Mouse (Mus musculus) heart, embryonic 11.5 days (tissue): Measurements from ENCODE around the gene Alkbh6. TPM values are rescaled to one million over a fixed set of nuclear protein-coding genes. Genes with fewer than 3 reads are reported as not detected.

Source experiments
- ATAC-seq: fragments of 200-750 bp; cut with Nextera tagmentation; replicated peaks from 2 replicates; pipeline ENCODE4 v1.8.0; 2017; ENCODE audit warnings: moderate library complexity; ENCODE audit not compliant: insufficient number of reproducible peaks, low FRiP score, low TSS enrichment
- H3K27ac ChIP-seq: fragments of 300-500 bp; sonication (generic); 2 replicates; pipeline ENCODE4 v1.5.1; 2014; ENCODE audit warnings: mild to moderate bottlenecking, low read depth, low read length
- H3K27me3 ChIP-seq: fragments of 300-500 bp; sonication (generic); 2 replicates; pipeline ENCODE4 v1.6.1; 2014; ENCODE audit warnings: mild to moderate bottlenecking, low read length, mixed read lengths; ENCODE audit not compliant: control insufficient read depth, insufficient read depth
- H3K36me3 ChIP-seq: fragments of 300-500 bp; sonication (generic); 2 replicates; pipeline ENCODE4 v1.6.1; 2014; ENCODE audit warnings: mild to moderate bottlenecking, low read length, moderate library complexity, mixed read lengths; ENCODE audit not compliant: control insufficient read depth, insufficient read depth
- H3K4me1 ChIP-seq: fragments of 300-500 bp; sonication (generic); 2 replicates; pipeline ENCODE4 v1.6.1; 2014; ENCODE audit warnings: low read length; ENCODE audit not compliant: control insufficient read depth, insufficient read depth
- H3K4me2 ChIP-seq: fragments of 300-500 bp; sonication (generic); 2 replicates; pipeline ENCODE4 v1.6.1; 2014; ENCODE audit warnings: mild to moderate bottlenecking, moderate library complexity
- H3K4me3 ChIP-seq: fragments of 300-500 bp; sonication (generic); 2 replicates; pipeline ENCODE4 v1.5.1; 2014; ENCODE audit warnings: low read depth, low read length
- H3K9ac ChIP-seq: fragments of 300-500 bp; sonication (generic); 2 replicates; pipeline ENCODE4 v1.6.1; 2014; ENCODE audit warnings: mild to moderate bottlenecking, low read depth, low read length, moderate library complexity
- H3K9me3 ChIP-seq: fragments of 300-500 bp; sonication (generic); replicated peaks from 2 replicates; pipeline ENCODE4 v1.6.1; 2016; ENCODE audit warnings: low read length; ENCODE audit not compliant: control insufficient read depth
- WGBS: fragments of 180-500 bp; shearing (Covaris S2); extraction: QIAGEN DNeasy Blood & Tissue Kit; methylation state at CpG from one replicate; pipeline ENCODE4 v1.1.7; 2014; ENCODE audit not compliant: insufficient replicate concordance; 5-methylcytosine and 5-hydroxymethylcytosine counted together
- polyA plus RNA-seq: library from polyadenylated mRNA; unstranded; fragments of >200 nt; fragmentation: Nextera tagmentation; extraction: Ambion mirVana; gene quantifications from 2 replicates; pipeline ENCODE4 v1.2.1, GENCODE M21; 2014

Gene Alkbh6
- polyA plus RNA-seq, 1 experiment from 2014 or later: 66.1 TPM

DNA sequence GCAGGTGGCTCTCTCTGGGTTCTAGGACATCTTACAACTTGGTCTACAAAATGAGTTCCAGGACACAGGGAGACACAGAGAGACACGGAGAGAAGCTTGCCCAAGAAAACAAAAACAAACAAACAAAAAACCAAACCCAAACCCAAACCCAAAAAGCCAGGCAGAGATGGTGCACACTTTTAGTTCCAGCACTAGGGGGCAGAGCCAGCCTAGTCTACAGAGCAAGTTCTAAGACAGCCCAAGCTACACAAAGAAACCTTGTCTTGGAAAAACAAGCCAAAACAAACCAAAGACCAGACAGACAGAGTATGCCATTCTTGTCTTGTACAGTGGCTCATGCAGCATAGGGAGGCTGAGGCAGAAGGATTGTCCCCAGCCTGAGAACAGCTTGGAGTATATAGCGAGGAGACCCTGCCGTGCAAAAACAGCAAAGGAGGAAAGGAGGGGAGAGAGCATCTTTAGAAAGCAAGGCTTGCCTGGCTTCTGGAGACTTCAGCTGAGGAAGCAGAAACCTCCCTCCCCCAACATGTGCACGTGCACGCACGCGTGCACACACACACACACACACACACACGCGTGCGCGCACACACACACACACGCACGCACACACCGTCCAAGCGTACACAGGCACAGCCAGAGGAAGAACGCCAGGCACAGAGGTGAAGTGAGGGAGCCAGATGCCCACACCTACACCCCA, 2.3 kb upstream of the Alkbh6 start:
- no peak for ATAC-seq
- Histone ChIP-seq H3K27me3 (no peaks in the 10 kb centered on the region), H3K4me3 (no peak overlapping the region), H3K36me3 (peaks cover 8% of the 10 kb centered on the region), H3K4me2 (no peak overlapping the region), H3K4me1 (peaks cover 8% of the 10 kb centered on the region), H3K9ac (no peak overlapping the region), H3K27ac (no peak overlapping the region), H3K9me3 (no peaks in the 10 kb centered on the region)
- 88% methylated on average over 16 of the region's 16 CpGs for WGBS

DNA sequence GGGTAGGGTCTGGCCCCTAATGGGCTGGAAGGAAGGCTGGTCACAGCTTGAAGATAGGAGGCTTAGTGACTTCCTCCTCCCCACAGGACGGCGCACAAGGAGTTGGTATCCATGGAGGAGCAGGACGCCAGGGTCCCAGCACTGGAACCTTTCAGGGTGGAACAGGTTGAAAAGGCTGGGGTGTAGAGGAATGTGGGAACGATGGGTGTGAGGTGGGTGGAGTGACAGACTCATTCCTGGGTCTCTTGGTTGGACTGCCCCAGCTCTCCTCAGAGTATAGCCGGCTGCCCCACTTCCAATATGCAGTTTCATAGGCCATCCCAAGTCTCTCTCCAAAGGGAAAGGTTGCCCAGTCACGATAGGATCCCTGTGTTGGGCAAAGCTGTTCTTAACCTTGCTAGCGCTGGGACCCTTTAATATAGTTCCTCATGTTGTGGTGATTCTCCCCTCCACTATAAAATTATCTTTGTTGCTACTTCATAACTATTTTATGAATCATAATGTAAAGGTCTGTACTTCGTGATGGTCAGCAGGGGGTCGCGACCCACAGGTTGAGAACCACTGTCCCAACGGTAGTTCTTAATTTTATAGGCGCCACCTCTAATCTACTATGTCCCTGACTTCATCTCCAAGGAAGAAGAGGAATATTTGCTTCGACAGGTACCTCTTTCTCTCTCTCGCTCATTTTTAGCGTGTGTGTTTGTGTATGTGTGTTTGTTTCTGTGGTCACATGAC, 1.0 kb downstream of the Alkbh6 start:
- WGBS: 58% methylated on average over 15 of the region's 15 CpGs
- Histone ChIP-seq H3K36me3 (0 out of 2 replicates have a peak, but pooled peaks cover 3% of the 10 kb centered on the region), H3K4me2 (peak overlapping the region; percentile 86), H3K9me3 (no peaks in the 10 kb centered on the region), H3K27ac (0 out of 2 replicates have a peak overlapping the region, but pooled peaks have one; percentile 31), H3K27me3 (no peaks in the 10 kb centered on the region), H3K4me3 (peak overlapping the region; percentile 62), H3K9ac (peak overlapping the region; percentile 65), H3K4me1 (peaks cover 11% of the 10 kb centered on the region)
- ATAC-seq: no peak

DNA sequence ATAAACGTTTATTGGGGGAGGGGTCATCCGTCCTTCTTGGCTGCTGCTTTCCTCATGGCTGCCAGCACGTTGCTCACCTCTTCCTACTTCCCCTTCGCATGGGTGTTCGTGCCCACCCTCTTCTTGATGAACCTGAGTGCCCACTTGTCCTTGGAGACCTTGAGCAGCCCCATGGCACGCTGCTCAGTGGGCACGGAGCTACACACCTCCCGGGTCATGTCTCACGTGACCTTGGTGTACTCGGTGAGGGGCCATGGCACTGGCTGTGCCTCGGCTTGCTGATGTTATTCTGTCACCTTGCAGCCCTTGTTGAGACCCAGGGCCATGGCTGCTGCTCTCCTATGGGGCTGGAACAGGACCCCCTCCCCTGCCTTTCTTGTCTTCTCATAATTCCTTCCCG, 1.6 kb downstream of the Alkbh6 start:
- Histone ChIP-seq H3K9me3 (no peaks in the 10 kb centered on the region), H3K9ac (no peak overlapping the region), H3K4me3 (no peak overlapping the region), H3K36me3 (0 out of 2 replicates have a peak, but pooled peaks cover 3% of the 10 kb centered on the region), H3K27me3 (no peaks in the 10 kb centered on the region), H3K27ac (no peak overlapping the region), H3K4me2 (no peak overlapping the region), H3K4me1 (peaks cover 15% of the 10 kb centered on the region)
- no peak for ATAC-seq
- WGBS: 86% methylated on average over 12 of the region's 12 CpGs

DNA sequence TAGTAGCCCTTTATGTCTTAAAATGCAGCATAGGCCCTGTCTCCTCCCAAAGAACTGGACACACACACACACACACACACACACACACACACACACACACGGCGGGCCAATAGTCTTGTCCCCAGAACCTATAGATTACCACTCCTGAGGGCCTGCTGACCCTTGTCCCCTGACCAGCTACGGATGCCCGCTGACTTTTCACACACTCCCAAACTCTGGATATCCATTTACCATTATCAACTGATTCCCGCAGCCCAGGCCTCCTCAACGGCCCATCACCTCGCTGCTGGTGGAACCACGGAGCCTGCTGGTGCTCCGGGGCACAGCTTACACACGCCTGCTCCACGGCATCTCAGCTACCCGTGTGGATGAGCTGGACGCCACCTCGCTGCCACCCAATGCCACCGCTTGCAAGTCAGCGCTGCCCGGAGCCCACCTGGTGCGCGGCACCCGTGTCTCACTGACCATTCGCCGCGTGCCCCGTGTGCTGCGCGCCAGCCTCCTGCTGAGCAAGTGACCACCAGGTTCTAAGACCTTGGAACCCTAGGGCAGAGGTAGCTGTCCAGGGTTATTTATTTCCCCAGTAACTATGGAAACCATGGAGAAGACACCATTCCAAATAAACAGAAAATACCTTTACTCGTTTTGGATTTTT, 5.3 kb downstream of the Alkbh6 start:
- 44% methylated on average over 27 of the region's 27 CpGs for WGBS
- Histone ChIP-seq H3K27ac (no peak overlapping the region), H3K27me3 (no peaks in the 10 kb centered on the region), H3K4me1 (peaks cover 12% of the 10 kb centered on the region), H3K9me3 (no peaks in the 10 kb centered on the region), H3K4me2 (no peak overlapping the region), H3K4me3 (no peak overlapping the region), H3K9ac (no peak overlapping the region), H3K36me3 (0 out of 2 replicates have a peak, but pooled peaks cover 3% of the 10 kb centered on the region)
- no peak for ATAC-seq

DNA sequence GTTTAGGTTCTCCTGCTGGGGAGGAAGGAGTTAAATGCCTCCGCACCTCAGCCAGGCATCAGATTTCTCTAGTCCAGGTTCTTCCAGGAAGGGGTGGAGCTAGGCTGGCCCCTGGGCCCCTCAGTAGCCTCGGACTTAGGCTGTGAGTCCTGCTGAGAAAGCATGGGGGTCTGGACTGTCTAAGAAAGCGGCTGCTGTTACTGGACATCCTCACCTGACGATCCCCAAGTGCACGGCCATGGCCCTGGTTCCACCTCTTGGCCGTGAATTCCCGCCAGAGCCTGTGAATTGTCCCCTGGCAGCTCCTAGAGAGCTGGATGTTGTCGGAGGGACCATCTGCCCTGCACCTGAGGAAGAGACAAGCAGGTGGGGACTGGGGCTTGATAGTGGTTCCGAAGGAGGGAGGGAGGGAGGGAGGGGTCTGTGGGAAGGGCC, 6.2 kb downstream of the Alkbh6 start, which contains the start of gene Syne4:
Gene Syne4 (plus strand): TSS at position 87 of the 435 bp plus-strand sequence.
- H3K4me3 ChIP-seq: peak within 1 kb of the TSS; percentile 42
- 0 out of 2 replicates have a peak, but pooled peaks have one; percentile 56 for ATAC-seq
- 0 out of 2 replicates have a peak, but pooled peaks cover 3% of the 10 kb centered on the region for H3K36me3 ChIP-seq
- H3K27me3 ChIP-seq: no peaks in the 10 kb centered on the region
- no peaks in the 10 kb centered on the region for H3K9me3 ChIP-seq
- no peak within 1 kb of the TSS; the same call in 1 of the 2 replicates for H3K27ac ChIP-seq
- 1% methylated on average over 9 of the region's 9 CpGs for WGBS
- peak within 1 kb of the TSS; percentile 62 for H3K9ac ChIP-seq
- H3K4me1 ChIP-seq: peaks cover 7% of the 10 kb centered on the region
- H3K4me2 ChIP-seq: peak within 1 kb of the TSS; percentile 62

DNA sequence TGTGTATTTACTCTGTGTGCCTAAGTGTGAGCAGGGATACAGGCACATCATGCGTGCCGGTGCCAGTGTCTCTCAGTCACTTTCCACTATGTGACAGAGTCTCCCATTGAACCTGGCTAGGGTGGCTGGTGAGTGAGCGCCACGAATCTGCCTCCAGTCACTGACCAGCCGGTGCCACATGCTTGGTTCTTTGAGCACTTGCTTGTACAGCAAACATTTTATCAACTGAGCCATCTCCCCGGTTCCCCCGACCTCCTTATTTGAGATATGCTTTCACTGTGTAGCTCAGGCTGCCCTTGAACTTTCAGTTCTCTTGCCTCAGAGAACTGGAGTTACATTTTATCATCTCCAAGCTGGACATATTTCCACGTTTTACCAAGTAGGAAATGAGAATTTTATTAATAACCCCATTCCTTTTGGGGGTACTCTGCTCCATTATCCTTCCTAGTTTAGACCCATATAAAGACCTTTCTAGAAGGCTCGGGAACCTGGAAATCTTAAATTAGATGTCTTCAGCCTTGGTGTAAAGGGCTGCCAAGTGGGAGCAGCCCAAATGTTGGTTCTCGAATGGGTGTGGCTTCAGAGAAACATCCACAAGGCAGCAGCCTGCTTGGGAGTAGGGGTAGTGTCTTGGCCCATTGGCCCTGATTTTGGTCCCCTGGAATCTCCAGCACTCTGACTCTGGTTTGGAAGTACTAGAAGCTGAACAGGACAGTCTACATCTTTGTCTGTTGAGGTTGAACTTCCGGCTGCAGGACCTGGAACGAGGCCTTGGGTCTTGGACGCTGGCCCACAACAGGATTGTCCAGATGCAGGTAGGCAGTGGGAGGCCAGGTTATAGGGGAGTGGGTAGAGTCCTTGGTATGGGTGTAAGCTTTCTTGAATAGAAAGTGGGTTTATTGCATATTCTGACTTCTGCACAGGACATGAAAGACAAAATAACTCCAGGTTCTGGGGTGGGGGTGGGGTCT, 7.3 kb downstream of the Alkbh6 start:
- H3K9ac ChIP-seq: peak overlapping the region; percentile 62
- no peaks in the 10 kb centered on the region for H3K27me3 ChIP-seq
- H3K4me3 ChIP-seq: peak overlapping the region; percentile 42
- 71% methylated on average over 13 of the region's 13 CpGs for WGBS
- H3K4me2 ChIP-seq: peak overlapping the region; percentile 62
- H3K9me3 ChIP-seq: no peaks in the 10 kb centered on the region
- no peak overlapping the region for H3K27ac ChIP-seq
- no peaks in the 10 kb centered on the region for H3K36me3 ChIP-seq
- peaks cover 7% of the 10 kb centered on the region for H3K4me1 ChIP-seq
- no peak for ATAC-seq

DNA sequence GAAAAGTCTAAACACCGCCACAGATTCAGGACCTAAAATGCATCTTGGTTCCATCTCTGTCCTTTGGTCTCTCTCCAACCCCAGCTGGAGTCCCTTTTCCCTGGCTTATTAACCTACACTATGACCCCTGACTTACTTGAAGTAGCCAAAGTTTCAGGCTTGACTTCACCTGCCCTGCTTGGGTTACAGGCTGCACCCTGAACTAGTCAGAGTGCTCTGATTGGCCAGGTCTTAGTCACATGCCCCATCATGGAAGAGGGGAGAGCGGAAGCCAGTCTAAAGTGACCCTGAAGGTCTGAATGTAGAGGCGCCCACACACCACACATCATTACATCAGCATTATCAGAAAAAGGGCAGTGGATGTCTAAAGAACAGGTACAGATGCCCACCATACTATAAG, 9.6 kb downstream of the Alkbh6 start:
- Histone ChIP-seq H3K27me3 (no peaks in the 10 kb centered on the region), H3K4me3 (no peak overlapping the region), H3K36me3 (no peaks in the 10 kb centered on the region), H3K4me1 (peaks cover 14% of the 10 kb centered on the region), H3K4me2 (no peak overlapping the region), H3K9ac (no peak overlapping the region), H3K9me3 (no peaks in the 10 kb centered on the region), H3K27ac (no peak overlapping the region)
- 93% methylated on average over 3 of the region's 3 CpGs for WGBS
- ATAC-seq: no peak
